Mouse (Mus musculus) limb, embryonic 12.5 days (tissue): ENCODE results near the gene Itgb2. TPM values are rescaled to one million over a fixed set of nuclear protein-coding genes. Genes with fewer than 3 reads are reported as not detected.

Source experiments
- ATAC-seq: fragments of 200-750 bp; cut with Nextera tagmentation; 2 replicates; pipeline ENCODE4 v1.8.0; 2017; ENCODE audit warnings: low read depth, moderate TSS enrichment; ENCODE audit not compliant: insufficient number of reproducible peaks, insufficient read depth, low FRiP score, low TSS enrichment
- H3K27ac ChIP-seq: fragments of 300-500 bp; sonication (generic); 2 replicates; pipeline ENCODE4 v1.5.1; 2016; ENCODE audit warnings: mild to moderate bottlenecking, moderate library complexity
- H3K27me3 ChIP-seq: fragments of 300-500 bp; sonication (generic); 2 replicates; pipeline ENCODE4 v1.6.1; 2016; ENCODE audit warnings: mild to moderate bottlenecking, moderate library complexity
- H3K36me3 ChIP-seq: fragments of 300-500 bp; sonication (generic); 2 replicates; pipeline ENCODE4 v1.6.1; 2016; ENCODE audit warnings: mild to moderate bottlenecking, moderate library complexity
- H3K4me1 ChIP-seq: fragments of 300-500 bp; sonication (generic); replicated peaks from 2 replicates; pipeline ENCODE4 v1.6.1; 2016
- H3K4me2 ChIP-seq: fragments of 300-500 bp; sonication (generic); 2 replicates; pipeline ENCODE4 v1.6.1; 2016; ENCODE audit warnings: mild to moderate bottlenecking, moderate library complexity
- H3K4me3 ChIP-seq: fragments of 300-500 bp; sonication (generic); replicated peaks from 2 replicates; pipeline ENCODE4 v1.5.1; 2016; ENCODE audit warnings: mild to moderate bottlenecking
- H3K9ac ChIP-seq: fragments of 300-500 bp; sonication (generic); replicated peaks from 2 replicates; pipeline ENCODE4 v1.6.1; 2016; ENCODE audit warnings: mild to moderate bottlenecking, moderate library complexity
- H3K9me3 ChIP-seq: fragments of 300-500 bp; sonication (generic); 2 replicates; pipeline ENCODE4 v1.6.1; 2016; ENCODE audit warnings: mild to moderate bottlenecking, moderate library complexity
- WGBS: fragments of 180-500 bp; shearing (Covaris S2); methylation state at CpG from one replicate; pipeline ENCODE4 v1.1.7; 2016; 5-methylcytosine and 5-hydroxymethylcytosine counted together
- polyA plus RNA-seq: library from polyadenylated mRNA; unstranded; fragments of >200 nt; fragmentation: Nextera tagmentation; extraction: Ambion mirVana; gene quantifications from 2 replicates; pipeline ENCODE4 v1.2.1, GENCODE M21; 2016

Itgb2 gene
- polyA plus RNA-seq, 1 experiment from 2014 or later, result 0.98 TPM

GRCm38 (mm10) chr10:77556631-77557030, 26.6 kb downstream of the Itgb2 start:
- H3K4me2 ChIP-seq, result no peak overlapping the region

GRCm38 (mm10) chr10:77557641-77558040, 27.6 kb downstream of the Itgb2 start:
- Histone ChIP-seq H3K9ac (no peak overlapping the region), H3K4me1 (no peaks in the 10 kb centered on the region), H3K4me2 (no peak overlapping the region), H3K36me3 (no peaks in the 10 kb centered on the region), H3K27ac (no peak overlapping the region), H3K27me3 (no peaks in the 10 kb centered on the region), H3K9me3 (no peaks in the 10 kb centered on the region), H3K4me3 (no peak overlapping the region)
- no peak for ATAC-seq
- WGBS, result 82% methylated on average over 4 of the region's 4 CpGs

More at GRCm38 (mm10) chr10:77556631-77557030, 26.6 kb downstream of the Itgb2 start:
- WGBS, result 88% methylated on average over 7 of the region's 7 CpGs
- ATAC-seq, result no peak
- Histone ChIP-seq H3K4me3 (no peak overlapping the region), H3K36me3 (no peaks in the 10 kb centered on the region), H3K27me3 (no peaks in the 10 kb centered on the region), H3K27ac (no peak overlapping the region), H3K9ac (no peak overlapping the region), H3K9me3 (no peaks in the 10 kb centered on the region), H3K4me1 (no peaks in the 10 kb centered on the region)

- Histone ChIP-seq H3K36me3 (no peaks in the 10 kb centered on the region), H3K9ac (no peak overlapping the region), H3K4me2 (no peak overlapping the region), H3K9me3 (no peaks in the 10 kb centered on the region), H3K27ac (no peak overlapping the region), H3K4me3 (no peak overlapping the region), H3K4me1 (no peaks in the 10 kb centered on the region), H3K27me3 (no peaks in the 10 kb centered on the region)
- no peak for ATAC-seq
- WGBS, result 86% methylated on average over 11 of the region's 11 CpGs
Observed at GRCm38 (mm10) chr10:77560090-77560489, 30.0 kb downstream of the Itgb2 start.

- no peaks in the 10 kb centered on the region for H3K36me3 ChIP-seq
- H3K4me2 ChIP-seq, result no peak overlapping the region
- no peak overlapping the region for H3K9ac ChIP-seq
- 83% methylated on average over 9 of the region's 9 CpGs for WGBS
- H3K4me1 ChIP-seq, result no peaks in the 10 kb centered on the region
- no peak overlapping the region for H3K27ac ChIP-seq
- no peaks in the 10 kb centered on the region for H3K9me3 ChIP-seq
- ATAC-seq, result no peak
- H3K27me3 ChIP-seq, result no peaks in the 10 kb centered on the region
- no peak overlapping the region for H3K4me3 ChIP-seq
Observed at GRCm38 (mm10) chr10:77560830-77561229, 30.8 kb downstream of the Itgb2 start.

- Histone ChIP-seq H3K4me2 (no peak overlapping the region), H3K4me1 (no peaks in the 10 kb centered on the region), H3K9me3 (no peaks in the 10 kb centered on the region), H3K27me3 (no peaks in the 10 kb centered on the region), H3K36me3 (no peaks in the 10 kb centered on the region), H3K9ac (no peak overlapping the region), H3K27ac (no peak overlapping the region), H3K4me3 (no peak overlapping the region)
- ATAC-seq, result no peak
- WGBS, result 86% methylated on average over 2 of the region's 2 CpGs
Observed at GRCm38 (mm10) chr10:77561508-77561907, 31.5 kb downstream of the Itgb2 start.

GRCm38 (mm10) chr10:77565005-77565404, 35.0 kb downstream of the Itgb2 start:
- no peak for ATAC-seq
- no peaks in the 10 kb centered on the region for H3K9me3 ChIP-seq
- 81% methylated on average over 8 of the region's 8 CpGs for WGBS
- no peaks in the 10 kb centered on the region for H3K27me3 ChIP-seq
- no peak overlapping the region for H3K27ac ChIP-seq
- no peak overlapping the region for H3K4me3 ChIP-seq
- H3K4me1 ChIP-seq, result peaks cover 11% of the 10 kb centered on the region; the same call in 1 of the 2 replicates
- H3K36me3 ChIP-seq, result no peaks in the 10 kb centered on the region
- no peak overlapping the region for H3K4me2 ChIP-seq
- H3K9ac ChIP-seq, result no peak overlapping the region

GRCm38 (mm10) chr10:77566651-77567050, 36.6 kb downstream of the Itgb2 start:
- WGBS, result 31% methylated on average over 8 of the region's 8 CpGs
- Histone ChIP-seq H3K27me3 (no peaks in the 10 kb centered on the region), H3K4me1 (peaks cover 11% of the 10 kb centered on the region; the same call in 1 of the 2 replicates), H3K4me3 (no peak overlapping the region), H3K9me3 (no peaks in the 10 kb centered on the region), H3K4me2 (no peak overlapping the region), H3K9ac (no peak overlapping the region), H3K27ac (no peak overlapping the region), H3K36me3 (no peaks in the 10 kb centered on the region)
- ATAC-seq, result no peak

GRCm38 (mm10) chr10:77569481-77569880, 39.4 kb downstream of the Itgb2 start:
- H3K4me1 ChIP-seq, result peaks cover 14% of the 10 kb centered on the region; the same call in 1 of the 2 replicates

GRCm38 (mm10) chr10:77569973-77570658, 40.1 kb downstream of the Itgb2 start:
- H3K27ac ChIP-seq, result no peak overlapping the region
- H3K4me1 ChIP-seq, result peaks cover 14% of the 10 kb centered on the region; the same call in 1 of the 2 replicates
- H3K9ac ChIP-seq, result no peak overlapping the region
- ATAC-seq, result no peak
- H3K36me3 ChIP-seq, result no peaks in the 10 kb centered on the region
- H3K9me3 ChIP-seq, result no peaks in the 10 kb centered on the region
- no peak overlapping the region for H3K4me2 ChIP-seq
- WGBS, result 49% methylated on average over 6 of the region's 6 CpGs
- H3K27me3 ChIP-seq, result 0 out of 2 replicates have a peak, but pooled peaks cover 4% of the 10 kb centered on the region
- no peak overlapping the region for H3K4me3 ChIP-seq

More at GRCm38 (mm10) chr10:77569481-77569880, 39.4 kb downstream of the Itgb2 start:
- no peak overlapping the region; the same call in 1 of the 2 replicates for H3K4me2 ChIP-seq
- H3K27ac ChIP-seq, result no peak overlapping the region
- H3K9ac ChIP-seq, result no peak overlapping the region
- 30% methylated on average over 7 of the region's 7 CpGs for WGBS
- H3K36me3 ChIP-seq, result no peaks in the 10 kb centered on the region
- H3K4me3 ChIP-seq, result no peak overlapping the region
- H3K27me3 ChIP-seq, result 0 out of 2 replicates have a peak, but pooled peaks cover 4% of the 10 kb centered on the region
- no peaks in the 10 kb centered on the region for H3K9me3 ChIP-seq
- no peak for ATAC-seq

GRCm38 (mm10) chr10:77572225-77572624, 42.2 kb downstream of the Itgb2 start:
- H3K4me3 ChIP-seq, result no peak overlapping the region
- H3K27me3 ChIP-seq, result 0 out of 2 replicates have a peak, but pooled peaks cover 4% of the 10 kb centered on the region
- H3K9ac ChIP-seq, result no peak overlapping the region
- H3K36me3 ChIP-seq, result no peaks in the 10 kb centered on the region
- WGBS, result 23% methylated on average over 3 of the region's 3 CpGs
- H3K4me1 ChIP-seq, result peaks cover 14% of the 10 kb centered on the region; the same call in 1 of the 2 replicates
- no peak overlapping the region for H3K4me2 ChIP-seq
- H3K9me3 ChIP-seq, result no peaks in the 10 kb centered on the region
- no peak for ATAC-seq
- H3K27ac ChIP-seq, result no peak overlapping the region

- H3K27me3 ChIP-seq, result 0 out of 2 replicates have a peak, but pooled peaks cover 4% of the 10 kb centered on the region
- no peak for ATAC-seq
- H3K9me3 ChIP-seq, result no peaks in the 10 kb centered on the region
- no peak overlapping the region for H3K27ac ChIP-seq
- H3K9ac ChIP-seq, result no peak overlapping the region
- peaks cover 14% of the 10 kb centered on the region; the same call in 1 of the 2 replicates for H3K4me1 ChIP-seq
- no peaks in the 10 kb centered on the region for H3K36me3 ChIP-seq
- 89% methylated on average over 1 of the region's 1 CpGs for WGBS
- no peak overlapping the region for H3K4me2 ChIP-seq
- H3K4me3 ChIP-seq, result no peak overlapping the region
Observed at GRCm38 (mm10) chr10:77573162-77573561, 43.1 kb downstream of the Itgb2 start.
